Mouse (Mus musculus) limb, embryonic 15.5 days (tissue): ENCODE measurements around the gene Zfp105. TPM values are rescaled to one million over a fixed set of nuclear protein-coding genes. Genes with fewer than 3 reads are reported as not detected.

ENCODE experiments used
- ATAC-seq: fragments of 200-750 bp; cut with Nextera tagmentation; 2 replicates; pipeline ENCODE4 v1.8.0; 2017; ENCODE audit warnings: low read depth, moderate TSS enrichment; ENCODE audit not compliant: insufficient number of reproducible peaks, low FRiP score, low TSS enrichment
- H3K27ac ChIP-seq: fragments of 300-500 bp; sonication (generic); 2 replicates; pipeline ENCODE4 v1.5.1; 2015; ENCODE audit warnings: moderate library complexity, mild to moderate bottlenecking, inconsistent platforms
- H3K27me3 ChIP-seq: fragments of 300-500 bp; sonication (generic); 2 replicates; pipeline ENCODE4 v1.6.1; 2015; ENCODE audit warnings: inconsistent platforms
- H3K36me3 ChIP-seq: fragments of 300-500 bp; sonication (generic); 2 replicates; pipeline ENCODE4 v1.6.1; 2015; ENCODE audit warnings: inconsistent platforms
- H3K4me1 ChIP-seq: fragments of 300-500 bp; sonication (generic); 2 replicates; pipeline ENCODE4 v1.6.1; 2015; ENCODE audit warnings: inconsistent platforms
- H3K4me2 ChIP-seq: fragments of 300-500 bp; sonication (generic); 2 replicates; pipeline ENCODE4 v1.6.1; 2015; ENCODE audit warnings: mild to moderate bottlenecking, inconsistent platforms
- H3K4me3 ChIP-seq: fragments of 300-500 bp; sonication (generic); 2 replicates; pipeline ENCODE4 v1.5.1; 2015; ENCODE audit warnings: mild to moderate bottlenecking, inconsistent platforms
- H3K9ac ChIP-seq: fragments of 300-500 bp; sonication (generic); 2 replicates; pipeline ENCODE4 v1.6.1; 2015; ENCODE audit warnings: inconsistent platforms
- H3K9me3 ChIP-seq: fragments of 300-500 bp; sonication (generic); 2 replicates; pipeline ENCODE4 v1.6.1; 2016; ENCODE audit warnings: inconsistent platforms
- WGBS: fragments of 180-500 bp; shearing (Covaris S2); methylation state at CpG from one replicate; pipeline ENCODE4 v1.1.7; 2015; 5-methylcytosine and 5-hydroxymethylcytosine counted together
- polyA plus RNA-seq: library from polyadenylated mRNA; unstranded; fragments of >200 nt; fragmentation: Nextera tagmentation; extraction: Ambion mirVana; gene quantifications from 2 replicates; pipeline ENCODE4 v1.2.1, GENCODE M21; 2015

Gene Zfp105
- 16.7 and 17.0 TPM in 2 replicates for polyA plus RNA-seq

DNA sequence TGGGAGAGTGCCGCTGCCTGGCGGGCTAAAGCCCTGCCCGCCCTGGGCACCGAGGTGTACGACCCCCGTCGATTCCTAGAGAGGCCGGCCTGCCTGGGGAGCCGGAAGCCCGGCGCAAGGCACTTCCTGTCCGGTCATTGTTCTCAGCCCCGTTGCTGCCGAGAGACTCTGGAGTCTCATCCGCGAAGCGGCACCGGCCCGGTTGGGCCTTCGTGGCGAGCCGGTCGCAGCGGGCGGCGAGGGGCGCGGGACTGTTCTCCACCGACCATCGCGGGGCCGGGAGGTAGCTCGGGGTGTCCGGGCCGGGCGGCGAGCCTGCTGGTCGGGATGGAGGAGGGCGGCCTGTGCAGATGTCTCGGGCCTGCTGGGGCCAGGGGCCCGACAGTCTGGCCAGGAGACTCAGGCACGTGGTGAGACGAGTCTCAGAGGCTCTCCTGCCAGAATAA lies at the start of gene Zfp105:
Zfp105 (plus strand) TSS at position 137 of the 446 bp plus-strand sequence.
- peak; percentile 84 for ATAC-seq
- no peaks in the 10 kb centered on the region for H3K27me3 ChIP-seq
- H3K4me3 ChIP-seq: peak within 1 kb of the TSS; percentile 78
- peaks cover 32% of the 10 kb centered on the region for H3K36me3 ChIP-seq
- H3K27ac ChIP-seq: peak within 1 kb of the TSS; percentile 84
- H3K9me3 ChIP-seq: no peaks in the 10 kb centered on the region
- WGBS: under 1% methylated on average over 43 of the region's 43 CpGs
- peak within 1 kb of the TSS; percentile 73 for H3K9ac ChIP-seq
- H3K4me1 ChIP-seq: peaks cover 7% of the 10 kb centered on the region; the same call in 1 of the 2 replicates
- H3K4me2 ChIP-seq: peak within 1 kb of the TSS; percentile 59

DNA sequence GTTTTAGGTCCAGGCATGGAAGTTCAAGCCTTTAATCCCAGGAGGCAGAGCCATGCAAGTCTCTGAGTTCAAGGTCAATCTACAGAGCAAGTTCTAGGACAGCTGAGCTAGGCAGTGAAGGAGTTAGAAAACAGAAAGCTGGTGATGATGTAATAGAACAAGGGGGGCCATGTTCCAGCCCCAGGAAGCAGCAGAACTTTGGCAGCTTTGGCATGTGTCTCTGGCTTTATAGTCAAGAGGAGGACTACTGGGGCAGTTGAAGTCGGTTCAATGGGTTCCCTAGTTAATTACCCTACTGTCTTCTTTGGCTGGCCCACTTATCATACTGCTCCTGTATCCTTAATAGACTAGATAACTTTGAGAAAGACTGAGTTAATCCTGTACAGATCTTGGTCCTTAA lies 48.2 kb upstream of the Zfp105 start:
- Histone ChIP-seq H3K36me3 (no peaks in the 10 kb centered on the region), H3K27me3 (peaks cover 4% of the 10 kb centered on the region; the same call in 1 of the 2 replicates), H3K4me2 (no peak overlapping the region), H3K9ac (no peak overlapping the region), H3K9me3 (no peaks in the 10 kb centered on the region), H3K27ac (no peak overlapping the region), H3K4me3 (no peak overlapping the region), H3K4me1 (no peaks in the 10 kb centered on the region)
- no peak for ATAC-seq
- 57% methylated on average over 1 of the region's 1 CpGs for WGBS

DNA sequence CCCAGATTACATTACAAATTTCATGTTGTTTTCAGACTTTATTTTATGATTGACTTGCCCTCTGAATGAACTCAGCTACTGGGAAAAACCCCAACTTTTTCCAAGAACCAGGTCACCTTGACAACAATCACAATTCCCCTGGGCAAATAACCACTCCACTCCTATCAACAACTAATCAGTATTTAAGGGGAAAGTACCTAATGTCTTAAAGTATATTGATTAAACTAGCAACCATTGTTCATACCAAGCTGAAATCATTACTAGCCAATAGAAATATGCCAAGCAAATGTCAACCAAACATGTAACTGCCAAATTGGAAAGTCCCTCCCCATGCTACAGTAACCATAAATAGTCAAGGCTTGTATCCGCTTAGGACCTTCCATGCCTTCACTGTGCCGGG lies 47.7 kb upstream of the Zfp105 start:
- H3K27me3 ChIP-seq: peaks cover 4% of the 10 kb centered on the region; the same call in 1 of the 2 replicates
- H3K4me1 ChIP-seq: no peaks in the 10 kb centered on the region
- H3K36me3 ChIP-seq: no peaks in the 10 kb centered on the region
- no peak overlapping the region for H3K4me2 ChIP-seq
- 94% methylated on average over 2 of the region's 2 CpGs for WGBS
- no peaks in the 10 kb centered on the region for H3K9me3 ChIP-seq
- H3K4me3 ChIP-seq: no peak overlapping the region
- no peak overlapping the region for H3K27ac ChIP-seq
- no peak overlapping the region for H3K9ac ChIP-seq
- no peak for ATAC-seq

DNA sequence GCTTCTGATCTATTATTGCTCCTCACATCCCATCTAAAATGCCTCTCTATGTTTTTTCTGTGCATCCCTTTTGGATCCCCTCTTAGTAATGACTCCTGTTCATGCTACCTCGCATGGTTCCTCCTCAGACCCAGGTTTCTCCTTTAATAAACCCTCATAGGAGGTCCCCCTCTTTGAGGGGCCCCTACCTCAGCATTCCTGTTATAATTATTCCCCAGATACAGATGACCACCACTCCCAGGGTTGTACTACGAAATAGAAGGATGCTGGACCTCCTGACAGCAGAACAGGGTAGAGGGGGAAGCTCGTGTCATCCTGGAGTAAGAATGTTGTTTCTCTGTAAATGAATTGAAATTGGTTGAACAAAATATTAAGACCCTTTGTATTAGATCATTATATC lies 37.5 kb upstream of the Zfp105 start, which contains the start of gene Zkscan7:
Zkscan7 (plus strand) TSS at position 301 of the 400 bp plus-strand sequence.
- Histone ChIP-seq H3K36me3 (peaks cover 5% of the 10 kb centered on the region; the same call in 1 of the 2 replicates), H3K4me1 (no peaks in the 10 kb centered on the region), H3K27me3 (no peaks in the 10 kb centered on the region), H3K27ac (no peak within 1 kb of the TSS), H3K9ac (no peak within 1 kb of the TSS), H3K4me3 (peak within 1 kb of the TSS; percentile 77), H3K9me3 (no peaks in the 10 kb centered on the region), H3K4me2 (peak within 1 kb of the TSS; percentile 59)
- WGBS: 85% methylated on average over 3 of the region's 3 CpGs
- ATAC-seq: no peak

DNA sequence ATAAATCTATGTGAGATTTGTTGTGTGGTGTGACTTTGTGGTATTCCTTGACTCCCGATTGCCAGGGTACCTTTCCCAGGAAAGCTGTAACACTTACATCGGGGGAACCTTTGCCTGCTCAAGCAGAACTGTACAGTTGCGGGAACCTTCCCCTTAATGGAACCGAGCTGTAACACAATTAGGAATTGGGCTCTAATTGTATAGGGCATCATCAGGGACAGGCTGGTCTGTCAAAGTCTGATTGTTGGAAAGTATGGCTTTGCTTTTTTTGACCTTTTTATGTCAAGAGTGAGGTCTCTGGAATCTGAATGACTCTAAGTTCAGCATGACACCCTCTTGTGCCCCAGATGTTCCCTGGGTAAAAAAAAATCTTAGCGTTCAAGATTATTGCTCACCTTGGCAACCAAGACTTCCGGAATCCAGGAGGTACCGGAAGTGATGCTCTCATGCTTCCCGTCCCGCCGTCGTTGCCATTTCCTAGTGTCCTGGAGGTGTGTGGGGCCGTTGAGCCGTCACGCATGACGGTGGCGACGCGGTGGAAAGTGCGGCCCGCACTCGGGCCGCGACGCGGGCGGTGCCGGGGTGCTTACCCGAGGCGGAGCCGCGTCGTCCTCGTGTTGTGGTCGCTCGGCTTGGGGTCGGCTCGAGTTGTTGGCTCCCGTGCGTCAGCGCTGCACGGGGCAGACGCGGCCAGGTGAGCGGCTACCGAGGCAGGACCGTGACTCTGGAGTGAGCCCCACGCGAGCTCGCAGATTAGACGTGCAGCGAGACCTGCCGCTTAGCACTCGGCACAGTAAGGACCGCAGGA lies 36.3 kb upstream of the Zfp105 start:
- H3K4me3 ChIP-seq: peak overlapping the region; percentile 77
- peak overlapping the region; percentile 74 for H3K9ac ChIP-seq
- H3K9me3 ChIP-seq: no peaks in the 10 kb centered on the region
- H3K27ac ChIP-seq: peak overlapping the region; percentile 30
- peak overlapping the region; percentile 59 for H3K4me2 ChIP-seq
- no peaks in the 10 kb centered on the region for H3K4me1 ChIP-seq
- 7% methylated on average over 54 of the region's 54 CpGs for WGBS
- H3K27me3 ChIP-seq: no peaks in the 10 kb centered on the region
- ATAC-seq: peak; percentile 71; the same call in 1 of the 2 replicates
- peaks cover 14% of the 10 kb centered on the region; the same call in 1 of the 2 replicates for H3K36me3 ChIP-seq

DNA sequence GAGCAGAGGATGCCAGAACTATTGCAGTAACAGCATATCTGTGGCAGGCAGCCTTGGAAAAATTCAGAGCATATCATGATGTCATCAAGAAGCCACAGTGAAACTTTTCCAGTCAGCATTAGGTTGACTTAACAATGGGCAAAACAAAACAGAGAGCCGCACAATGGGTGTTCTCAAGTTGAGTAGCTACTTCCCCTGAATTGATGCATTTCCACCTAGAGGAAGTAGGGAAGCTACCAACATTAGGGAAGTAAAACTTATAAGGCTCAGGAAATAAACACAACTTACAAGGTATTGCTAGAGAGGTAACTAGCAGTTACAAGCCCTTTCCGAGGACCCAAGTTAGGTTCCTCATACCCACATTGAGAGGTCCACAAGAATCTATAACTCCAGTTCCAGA lies 21.8 kb upstream of the Zfp105 start:
- Histone ChIP-seq H3K9me3 (no peaks in the 10 kb centered on the region), H3K4me1 (peaks cover 5% of the 10 kb centered on the region; the same call in 1 of the 2 replicates), H3K4me3 (no peak overlapping the region), H3K36me3 (peaks cover 1% of the 10 kb centered on the region), H3K9ac (no peak overlapping the region), H3K27me3 (no peaks in the 10 kb centered on the region), H3K27ac (no peak overlapping the region), H3K4me2 (no peak overlapping the region)
- no peak for ATAC-seq
- 83% methylated on average over 2 of the region's 2 CpGs for WGBS

DNA sequence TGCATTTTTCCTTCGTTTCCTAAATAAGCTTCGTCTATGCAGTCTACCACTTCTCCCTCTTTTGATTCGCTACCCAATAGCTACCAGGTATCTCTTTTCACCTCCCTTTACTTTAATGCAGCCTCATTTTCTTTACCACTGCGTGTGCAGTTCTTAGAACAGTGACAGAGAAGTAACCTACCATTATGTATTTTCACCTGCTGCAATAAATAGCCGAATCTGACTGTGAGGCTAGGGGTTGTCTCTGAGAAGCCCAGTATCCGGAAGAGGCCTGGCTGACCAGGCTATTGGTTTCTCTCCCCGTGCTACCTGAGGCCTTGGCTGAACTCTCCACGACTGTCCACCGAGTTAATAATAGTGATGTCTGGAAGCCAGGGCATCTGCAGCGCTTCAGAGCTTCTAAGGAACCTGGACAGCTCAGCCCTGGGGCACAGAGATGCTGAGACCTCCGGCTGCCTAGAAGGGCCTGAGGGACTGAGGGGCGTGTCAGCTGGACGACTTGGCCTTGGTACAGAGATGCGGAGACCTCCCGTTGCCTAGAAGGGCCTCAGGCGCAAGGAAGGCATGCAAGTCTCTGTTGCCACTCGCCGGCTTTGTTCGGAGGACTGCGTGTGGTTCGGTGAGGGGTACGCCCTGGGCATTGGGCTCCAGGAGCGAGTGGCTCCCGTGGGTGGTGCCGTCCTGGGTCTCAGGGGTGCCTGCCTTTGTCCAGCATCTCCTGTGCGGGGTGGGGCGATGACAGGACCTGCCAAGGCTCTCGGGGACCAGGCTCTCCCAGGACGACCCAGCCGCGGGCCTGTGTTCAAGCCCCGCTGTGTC lies 19.9 kb upstream of the Zfp105 start:
- no peak overlapping the region for H3K27ac ChIP-seq
- H3K27me3 ChIP-seq: no peaks in the 10 kb centered on the region
- peaks cover 5% of the 10 kb centered on the region; the same call in 1 of the 2 replicates for H3K4me1 ChIP-seq
- peak overlapping the region; percentile 53 for H3K4me3 ChIP-seq
- no peaks in the 10 kb centered on the region for H3K36me3 ChIP-seq
- peak overlapping the region; percentile 51 for H3K9ac ChIP-seq
- peak overlapping the region; percentile 70 for H3K4me2 ChIP-seq
- ATAC-seq: peak; percentile 74
- H3K9me3 ChIP-seq: no peaks in the 10 kb centered on the region
- WGBS: 13% methylated on average over 32 of the region's 32 CpGs

DNA sequence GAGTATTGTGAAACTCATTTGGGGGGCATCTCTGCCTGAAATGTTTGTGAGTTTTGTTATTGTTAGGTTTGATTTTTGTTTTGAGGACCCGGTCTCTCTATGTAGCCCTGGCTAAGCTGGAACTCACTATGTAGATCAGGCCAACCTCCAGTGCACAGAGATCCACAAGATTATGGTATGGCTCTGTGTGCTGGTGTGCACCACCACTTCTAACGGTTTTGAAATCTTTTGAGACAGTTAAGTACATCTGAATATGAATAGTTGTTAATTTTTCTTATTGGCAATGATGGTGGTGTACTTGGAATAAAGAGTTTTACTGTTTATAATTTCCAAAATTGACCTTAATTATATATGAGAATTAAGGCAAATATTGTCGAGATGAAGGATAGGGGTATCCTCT lies 436 bp upstream of the Zfp105 start:
- no peak overlapping the region; the same call in 1 of the 2 replicates for H3K27ac ChIP-seq
- peak overlapping the region; percentile 78 for H3K4me3 ChIP-seq
- 25% methylated on average over 3 of the region's 3 CpGs for WGBS
- H3K36me3 ChIP-seq: peaks cover 27% of the 10 kb centered on the region
- H3K4me1 ChIP-seq: peaks cover 7% of the 10 kb centered on the region; the same call in 1 of the 2 replicates
- H3K9ac ChIP-seq: no peak overlapping the region
- H3K27me3 ChIP-seq: no peaks in the 10 kb centered on the region
- ATAC-seq: no peak
- H3K4me2 ChIP-seq: peak overlapping the region; percentile 59
- H3K9me3 ChIP-seq: no peaks in the 10 kb centered on the region

DNA sequence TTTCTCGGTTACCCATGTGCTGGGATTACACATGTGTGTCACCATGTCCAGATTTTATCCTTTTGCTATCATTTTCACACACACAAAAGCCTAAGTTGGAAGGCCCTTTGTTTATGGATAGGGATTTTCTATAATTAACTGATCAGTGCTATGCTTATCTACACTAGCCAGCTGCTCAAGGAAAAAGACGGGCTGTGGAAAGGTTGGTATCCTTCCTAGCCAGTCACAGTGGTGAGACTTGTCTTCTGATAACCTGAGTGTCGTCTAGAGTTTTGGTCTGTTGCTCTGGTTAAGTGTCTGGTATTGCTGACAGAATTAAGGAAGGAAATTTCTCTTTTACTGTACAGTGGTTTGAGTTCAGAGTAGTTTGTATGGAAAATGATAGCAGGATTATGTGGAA lies 6.0 kb downstream of the Zfp105 start:
- no peak overlapping the region for H3K9ac ChIP-seq
- H3K36me3 ChIP-seq: peaks cover 72% of the 10 kb centered on the region
- H3K27me3 ChIP-seq: no peaks in the 10 kb centered on the region
- H3K9me3 ChIP-seq: no peaks in the 10 kb centered on the region
- H3K4me2 ChIP-seq: no peak overlapping the region
- no peak for ATAC-seq
- H3K4me1 ChIP-seq: peaks cover under 1% of the 10 kb centered on the region; the same call in 1 of the 2 replicates
- 93% methylated on average over 3 of the region's 3 CpGs for WGBS
- H3K27ac ChIP-seq: no peak overlapping the region
- no peak overlapping the region for H3K4me3 ChIP-seq

DNA sequence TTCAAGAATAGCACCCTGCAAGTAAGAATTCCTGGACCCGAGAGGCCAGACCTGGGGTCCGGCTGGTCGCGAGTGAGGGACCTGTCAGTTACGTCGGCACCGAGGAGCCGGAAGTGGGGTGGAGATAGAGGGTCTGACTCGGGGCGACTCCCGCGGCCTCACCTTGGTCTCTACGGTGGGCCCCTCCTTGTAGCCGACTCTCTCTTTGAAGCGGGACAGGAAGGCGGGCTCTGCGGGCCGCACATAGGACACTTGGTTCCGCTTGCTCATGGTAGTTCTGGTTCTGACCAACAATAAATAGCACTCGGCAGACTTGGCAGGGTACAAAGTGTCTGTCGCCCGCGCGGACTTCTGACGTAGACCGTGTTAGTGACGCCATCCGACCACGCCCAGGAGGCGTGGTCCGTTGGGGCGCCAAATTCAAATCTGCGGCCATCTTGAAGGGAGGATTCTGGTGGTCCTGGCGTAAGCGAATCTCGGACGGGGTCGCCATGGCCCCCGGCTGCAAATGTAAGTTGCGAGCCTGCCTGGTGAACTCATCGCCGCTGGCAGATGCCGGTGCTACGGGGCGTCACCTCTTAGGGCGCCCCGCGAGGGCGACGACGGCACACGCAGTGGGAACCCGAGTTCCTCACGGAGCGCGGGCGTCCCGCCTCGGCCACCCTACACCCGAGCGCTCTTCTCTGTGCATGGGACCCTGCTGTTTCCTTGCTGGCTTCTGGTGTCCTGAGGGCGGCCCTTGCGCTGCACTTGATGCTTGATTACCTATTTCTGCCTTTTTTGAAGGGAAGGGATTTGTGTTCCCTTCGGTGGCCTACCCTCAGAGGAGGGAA lies 28.0 kb downstream of the Zfp105 start, which contains the start of the genes 1110059G10Rik and Kif15:
1110059G10Rik (minus strand) TSS at position 358 of the 833 bp plus-strand sequence.
Kif15 (plus strand) TSS at position 404 of the 833 bp plus-strand sequence.
- peak within 1 kb of the TSS; percentile 69 for H3K9ac ChIP-seq
- ATAC-seq: peak; percentile 93
- H3K4me1 ChIP-seq: peaks cover 7% of the 10 kb centered on the region
- no peaks in the 10 kb centered on the region for H3K9me3 ChIP-seq
- H3K27ac ChIP-seq: peak within 1 kb of the TSS; percentile 82
- peak within 1 kb of the TSS; percentile 78 for H3K4me3 ChIP-seq
- under 1% methylated on average over 64 of the region's 64 CpGs for WGBS
- H3K27me3 ChIP-seq: no peaks in the 10 kb centered on the region
- H3K4me2 ChIP-seq: peak within 1 kb of the TSS; percentile 74
- peaks cover 6% of the 10 kb centered on the region for H3K36me3 ChIP-seq
